Mouse (Mus musculus): ENCODE data around the gene Psmb3. TPM values are rescaled to one million over a fixed set of nuclear protein-coding genes. Genes with fewer than 3 reads are reported as not detected.

Psmb3 gene
- polyA plus RNA-seq, 1 experiment from 2014 or later = 421 TPM

GRCm38 (mm10) chr11:97753277-97753676 is 50.1 kb downstream of the Psmb3 start:
- 91% methylated on average over 8 of the region's 8 CpGs for WGBS
- no peak overlapping the region for H3K27ac ChIP-seq
- no peak overlapping the region for H3K9ac ChIP-seq
- peaks cover 56% of the 10 kb centered on the region for H3K36me3 ChIP-seq (replicated peaks)
- no peaks in the 10 kb centered on the region for H3K4me1 ChIP-seq
- ATAC-seq (replicated peaks) = no peak
- H3K9me3 ChIP-seq = no peaks in the 10 kb centered on the region
- no peak overlapping the region for H3K4me2 ChIP-seq
- no peak overlapping the region for H3K4me3 ChIP-seq
- no peaks in the 10 kb centered on the region for H3K27me3 ChIP-seq (replicated peaks)

DNA sequence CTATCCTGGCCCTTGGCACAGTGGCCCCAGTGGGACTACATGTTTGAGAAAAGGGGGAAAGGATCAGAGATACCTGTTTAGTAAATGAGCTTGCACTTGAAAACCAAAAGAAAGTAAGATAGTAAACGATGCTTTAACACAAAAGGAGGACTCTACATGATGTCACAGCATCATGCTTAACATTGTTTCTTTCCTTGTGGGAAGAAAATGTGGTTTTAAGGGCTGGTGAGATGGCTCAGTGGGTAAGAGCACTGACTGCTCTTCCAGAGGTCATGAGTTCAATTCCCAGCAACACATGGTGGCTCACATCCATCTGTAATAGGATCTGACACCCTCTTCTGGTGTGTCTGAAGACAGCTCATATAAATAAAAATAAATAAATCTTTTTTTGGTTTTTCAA is 54.9 kb downstream of the Psmb3 start:
- no peak overlapping the region for H3K4me2 ChIP-seq
- no peaks in the 10 kb centered on the region for H3K9me3 ChIP-seq
- no peak overlapping the region for H3K9ac ChIP-seq
- peaks cover 42% of the 10 kb centered on the region for H3K36me3 ChIP-seq (replicated peaks)
- ATAC-seq (replicated peaks) = no peak
- no peaks in the 10 kb centered on the region for H3K4me1 ChIP-seq
- H3K4me3 ChIP-seq = no peak overlapping the region
- WGBS = 94% methylated on average over 1 of the region's 1 CpGs
- H3K27me3 ChIP-seq (replicated peaks) = no peaks in the 10 kb centered on the region
- H3K27ac ChIP-seq = no peak overlapping the region

GRCm38 (mm10) chr11:97758942-97759341 is 55.7 kb downstream of the Psmb3 start:
- H3K36me3 ChIP-seq (replicated peaks) = peaks cover 39% of the 10 kb centered on the region
- ATAC-seq (replicated peaks) = no peak
- no peak overlapping the region for H3K4me2 ChIP-seq
- H3K27ac ChIP-seq = no peak overlapping the region
- H3K9me3 ChIP-seq = no peaks in the 10 kb centered on the region
- no peak overlapping the region for H3K9ac ChIP-seq
- WGBS = 89% methylated on average over 6 of the region's 6 CpGs
- no peak overlapping the region for H3K4me3 ChIP-seq
- no peaks in the 10 kb centered on the region for H3K4me1 ChIP-seq
- no peaks in the 10 kb centered on the region for H3K27me3 ChIP-seq (replicated peaks)

DNA sequence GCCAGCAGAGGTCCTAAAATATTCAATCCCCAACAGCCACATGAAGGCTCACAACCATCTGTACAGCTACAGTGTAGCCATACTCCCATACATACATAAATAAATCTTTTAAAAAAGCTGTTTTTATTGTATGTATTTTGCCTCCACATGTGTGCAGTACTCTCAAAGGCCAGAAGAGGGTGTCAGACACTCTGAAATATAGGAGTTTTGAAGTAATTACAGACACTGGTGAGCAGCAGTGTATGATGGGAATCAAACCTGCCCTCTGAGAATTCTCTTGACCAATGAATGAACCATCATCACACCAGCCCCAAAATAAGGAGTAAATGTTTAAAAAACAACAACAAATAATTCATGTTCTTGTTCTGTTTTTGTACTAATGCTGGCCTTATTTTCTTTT is 58.4 kb downstream of the Psmb3 start:
- Histone ChIP-seq H3K27me3 (replicated peaks) (no peaks in the 10 kb centered on the region), H3K9ac (no peak overlapping the region), H3K4me2 (no peak overlapping the region), H3K4me1 (peaks cover 19% of the 10 kb centered on the region), H3K4me3 (no peak overlapping the region), H3K9me3 (no peaks in the 10 kb centered on the region), H3K27ac (no peak overlapping the region), H3K36me3 (replicated peaks) (peaks cover 29% of the 10 kb centered on the region)
- no peak for ATAC-seq (replicated peaks)

Small RNA genes lying within 50 kb of the gene (microRNA-seq; reads per million reads assigned to microRNA genes)
- gene Gm24158 (not detected), gene Mir6927 (not detected), gene Mir8102 (0.55 reads per million)

Other genes starting within 250 kb of the Psmb3 start
- 1.3 and 1.6 TPM in 2 replicates for gene 4933428G20Rik, start 203.1 kb upstream of the Psmb3 start, polyA plus RNA-seq (2015; fragmentation: Nextera tagmentation; extraction: Ambion mirVana)
- 13.2 and 13.9 TPM in 2 replicates for gene Srcin1, start 127.2 kb upstream of the Psmb3 start, polyA plus RNA-seq (2015; fragmentation: Nextera tagmentation; extraction: Ambion mirVana)
- 1.9 and 2.5 TPM in 2 replicates for gene Epop, start 73.7 kb upstream of the Psmb3 start, polyA plus RNA-seq (2015; fragmentation: Nextera tagmentation; extraction: Ambion mirVana)
- gene Mllt6, start 40.0 kb upstream of the Psmb3 start, polyA plus RNA-seq (2015; fragmentation: Nextera tagmentation; extraction: Ambion mirVana) = 3.9 and 4.4 TPM in 2 replicates
- 21.6 and 26.4 TPM in 2 replicates for gene Cisd3, start 17.6 kb upstream of the Psmb3 start, polyA plus RNA-seq (2015; fragmentation: Nextera tagmentation; extraction: Ambion mirVana)
- gene Pcgf2, start 2.9 kb upstream of the Psmb3 start, polyA plus RNA-seq (2015; fragmentation: Nextera tagmentation; extraction: Ambion mirVana) = 23.1 TPM in 2 replicates
- 4.3 and 4.9 TPM in 2 replicates for gene Pip4k2b, start 41.3 kb downstream of the Psmb3 start, polyA plus RNA-seq (2015; fragmentation: Nextera tagmentation; extraction: Ambion mirVana)
- gene Cwc25, start 63.2 kb downstream of the Psmb3 start, polyA plus RNA-seq (2015; fragmentation: Nextera tagmentation; extraction: Ambion mirVana) = 16.2 and 17.6 TPM in 2 replicates
- gene 1700001P01Rik, start 72.5 kb downstream of the Psmb3 start, polyA plus RNA-seq (2015; fragmentation: Nextera tagmentation; extraction: Ambion mirVana) = 0.50 and 1.1 TPM in 2 replicates
- 259 and 277 TPM in 2 replicates for gene Rpl23, start 79.0 kb downstream of the Psmb3 start, polyA plus RNA-seq (2015; fragmentation: Nextera tagmentation; extraction: Ambion mirVana)
- gene Lasp1, start 95.6 kb downstream of the Psmb3 start, polyA plus RNA-seq (2015; fragmentation: Nextera tagmentation; extraction: Ambion mirVana) = 198 and 199 TPM in 2 replicates
- 33.3 and 33.8 TPM in 2 replicates for gene B230217C12Rik, start 137.4 kb downstream of the Psmb3 start, polyA plus RNA-seq (2015; fragmentation: Nextera tagmentation; extraction: Ambion mirVana)
- 0.57 and 0.70 TPM in 2 replicates for gene Fbxo47, start 180.8 kb downstream of the Psmb3 start, polyA plus RNA-seq (2015; fragmentation: Nextera tagmentation; extraction: Ambion mirVana)

All from midbrain, embryonic 15.5 days (tissue).